Mouse (Mus musculus): ENCODE measurements around the gene Tmem239.

Gene Tmem239

DNA sequence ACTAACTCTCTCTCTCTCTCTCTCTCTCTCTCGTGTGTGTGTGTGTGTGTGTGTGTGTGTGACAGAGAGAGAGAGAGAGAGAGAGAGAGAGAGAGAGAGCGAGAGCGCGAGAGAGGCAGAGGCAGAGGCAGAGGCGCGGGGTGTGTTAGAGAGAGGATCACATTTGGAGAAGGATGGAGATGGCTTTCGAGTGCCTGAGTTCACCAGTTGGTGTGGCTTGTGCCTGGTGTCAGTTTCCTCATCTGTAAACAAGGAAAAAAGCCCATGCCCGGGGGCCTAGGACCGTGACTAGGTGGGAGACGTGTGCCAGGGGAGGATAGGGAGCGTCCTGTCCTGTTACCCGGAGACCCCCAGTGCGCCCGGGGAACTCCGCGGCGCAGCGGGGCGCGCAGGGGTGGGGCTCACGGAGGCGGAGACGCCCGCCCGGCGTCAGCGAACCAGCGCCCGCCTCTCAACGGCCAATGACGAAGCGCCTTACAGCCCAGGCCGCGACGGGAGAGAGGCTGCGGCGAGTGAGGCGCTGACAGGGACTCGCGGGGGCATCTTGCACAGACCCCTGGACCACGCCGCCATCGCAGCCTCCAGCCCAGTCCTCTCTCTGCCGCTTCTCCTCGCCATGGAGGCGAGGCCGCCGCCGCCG, 43.6 kb downstream of the Tmem239 start, which contains the start of gene Ptpra:
Gene Ptpra (plus strand): TSS at position 485 of the 640 bp plus-strand sequence.
- peak; percentile 95 for ATAC-seq (ENCODE audit: insufficient number of reproducible peaks, low FRiP score, low TSS enrichment)

DNA sequence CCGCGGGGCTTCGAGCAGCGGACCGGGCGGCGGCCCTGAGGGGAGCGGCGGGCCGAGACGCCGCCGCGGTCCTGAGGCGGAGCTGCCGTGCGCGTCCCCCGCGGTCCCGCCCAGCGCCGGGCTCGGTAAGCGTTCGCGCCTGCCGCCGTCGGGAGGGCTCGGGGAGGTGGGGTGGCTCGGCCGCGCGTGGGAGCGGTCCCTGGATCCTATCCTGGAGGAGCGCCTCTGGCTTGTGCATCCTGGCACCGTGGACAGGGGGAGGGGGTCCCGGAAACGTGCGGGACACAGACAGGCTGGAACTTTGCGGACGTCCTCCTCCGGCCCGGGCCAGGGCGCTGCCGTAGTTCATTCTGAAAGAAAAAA, 44.1 kb downstream of the Tmem239 start:
- peak; percentile 80 for ATAC-seq (ENCODE audit: insufficient number of reproducible peaks, low FRiP score, low TSS enrichment)

DNA sequence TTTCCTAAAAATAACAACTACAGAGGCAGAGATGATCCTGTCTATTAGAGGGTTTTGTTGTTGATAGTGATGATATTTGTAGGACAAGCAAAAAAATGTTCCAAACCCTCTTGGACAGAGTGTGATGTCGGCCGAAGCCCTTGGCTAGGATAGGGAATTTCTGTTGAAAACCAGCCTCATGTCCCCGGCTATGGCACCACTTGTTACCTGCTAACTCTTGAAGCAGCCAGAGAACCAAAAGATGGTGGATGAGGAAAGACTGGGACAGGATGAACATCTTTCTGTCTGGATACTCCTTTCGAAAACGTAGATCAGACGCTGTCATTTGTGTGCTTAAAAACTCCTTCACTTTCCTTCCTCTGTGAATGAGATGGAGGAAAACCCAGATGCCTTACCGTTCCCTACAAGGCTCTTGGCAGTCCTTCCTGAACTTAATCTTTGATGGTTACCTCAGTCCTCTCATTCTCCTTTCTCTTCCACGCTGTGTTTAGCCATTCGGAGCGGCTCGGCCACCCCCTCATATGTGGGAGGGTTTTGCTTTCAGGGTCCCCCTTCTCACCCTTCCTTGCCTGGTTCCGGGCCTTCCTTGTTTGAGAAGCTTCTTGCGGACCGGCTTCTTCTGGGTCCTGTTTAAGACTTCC, 44.9 kb downstream of the Tmem239 start:
- no peak for ATAC-seq (ENCODE audit: insufficient number of reproducible peaks, low FRiP score, low TSS enrichment)

DNA sequence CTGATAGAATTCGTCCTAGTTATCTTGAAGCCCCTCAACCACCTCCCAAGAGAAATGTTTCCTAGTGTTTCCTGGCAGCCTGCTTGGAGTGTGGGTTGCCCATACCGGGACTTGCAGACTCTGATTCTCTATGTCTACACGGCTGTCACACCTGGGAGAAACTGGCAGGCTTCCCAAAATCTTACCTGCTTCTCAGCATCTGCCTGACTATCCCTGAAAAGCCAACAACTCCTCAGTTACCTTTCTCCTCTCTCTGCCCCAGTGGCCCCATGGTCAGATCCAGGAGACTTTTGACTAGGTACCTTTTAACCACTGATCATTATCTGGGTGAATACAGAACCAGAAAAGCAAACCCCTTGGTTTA, 45.4 kb downstream of the Tmem239 start:
- ATAC-seq (ENCODE audit: insufficient number of reproducible peaks, low FRiP score, low TSS enrichment): no peak

DNA sequence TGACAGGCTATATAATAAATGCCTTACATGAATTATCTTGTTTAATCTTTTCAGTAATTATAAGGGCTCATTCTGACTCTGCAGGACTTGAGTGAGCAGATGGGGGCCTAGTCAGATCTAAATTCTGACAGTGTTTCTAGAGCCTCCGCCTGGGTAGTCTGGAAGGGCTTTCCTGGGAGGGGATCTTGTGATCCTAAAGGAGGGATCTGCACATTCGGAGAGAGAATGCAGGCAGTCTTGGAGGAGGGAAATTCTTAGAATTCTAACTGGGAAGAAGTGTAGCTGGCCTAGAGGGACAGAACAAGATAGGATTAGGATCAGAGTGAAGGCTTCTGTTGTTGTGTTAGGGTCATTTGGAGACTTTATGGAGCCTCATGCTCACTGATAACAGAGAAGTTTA, 46.0 kb downstream of the Tmem239 start:
- no peak for ATAC-seq (ENCODE audit: insufficient number of reproducible peaks, low FRiP score, low TSS enrichment)

DNA sequence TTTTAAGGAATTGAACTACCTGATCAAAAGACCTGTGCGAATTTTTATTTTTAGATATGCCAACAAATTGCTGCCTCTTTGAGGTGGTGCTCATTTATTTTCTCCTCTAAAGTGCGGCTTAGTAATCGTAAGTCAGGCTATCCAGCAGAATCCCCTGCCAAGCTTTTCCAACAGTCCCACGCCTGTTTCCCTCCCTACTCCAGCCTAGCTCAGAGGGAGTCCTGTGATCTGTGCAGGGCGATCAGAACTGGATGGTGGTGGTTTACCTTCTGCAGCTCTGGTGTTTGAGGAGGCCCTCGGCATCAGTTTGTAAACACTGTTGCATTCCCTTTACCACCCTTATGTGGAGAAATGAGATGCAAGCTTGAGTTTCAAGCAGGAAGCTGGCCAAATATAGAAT, 47.1 kb downstream of the Tmem239 start:
- ATAC-seq (ENCODE audit: insufficient number of reproducible peaks, low FRiP score, low TSS enrichment): no peak

DNA sequence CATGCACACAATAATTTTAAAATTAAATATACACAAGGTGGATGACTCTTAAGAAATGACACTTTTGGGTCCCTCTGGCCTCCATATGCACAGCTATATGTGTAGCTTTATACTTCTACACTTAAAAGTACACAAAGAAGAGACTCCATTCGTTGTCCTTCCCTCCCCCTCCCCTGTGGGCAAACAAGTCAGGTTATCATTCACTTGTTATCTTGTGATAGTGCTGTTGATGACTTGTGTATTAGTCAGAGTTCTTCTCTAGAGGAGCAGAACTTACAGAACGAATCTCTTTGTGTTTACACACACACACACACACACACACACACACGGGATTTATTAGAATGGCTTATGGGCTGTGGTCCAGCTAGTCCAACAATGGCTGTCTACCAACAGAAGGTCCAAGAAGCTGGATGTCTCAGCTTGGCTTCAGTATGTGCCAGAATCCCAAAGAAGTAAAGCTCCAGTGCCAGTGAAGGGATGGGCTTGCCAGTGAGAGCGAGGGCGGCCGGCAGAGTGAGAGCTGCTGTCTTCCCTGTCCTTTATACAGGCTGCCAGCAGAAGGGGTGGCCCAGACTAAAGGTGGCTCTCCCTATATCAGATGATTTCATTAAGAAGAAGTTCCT, 48.6 kb downstream of the Tmem239 start:
- peak; percentile 53; the same call in 1 of the 2 replicates for ATAC-seq (ENCODE audit: insufficient number of reproducible peaks, low FRiP score, low TSS enrichment)
